Mouse (Mus musculus): Measurements from ENCODE around the gene Rims4. TPM values are rescaled to one million over a fixed set of nuclear protein-coding genes. Genes with fewer than 3 reads are reported as not detected.

Rims4 gene
- total RNA-seq, 2 experiments from 2014 or later = not detected

DNA sequence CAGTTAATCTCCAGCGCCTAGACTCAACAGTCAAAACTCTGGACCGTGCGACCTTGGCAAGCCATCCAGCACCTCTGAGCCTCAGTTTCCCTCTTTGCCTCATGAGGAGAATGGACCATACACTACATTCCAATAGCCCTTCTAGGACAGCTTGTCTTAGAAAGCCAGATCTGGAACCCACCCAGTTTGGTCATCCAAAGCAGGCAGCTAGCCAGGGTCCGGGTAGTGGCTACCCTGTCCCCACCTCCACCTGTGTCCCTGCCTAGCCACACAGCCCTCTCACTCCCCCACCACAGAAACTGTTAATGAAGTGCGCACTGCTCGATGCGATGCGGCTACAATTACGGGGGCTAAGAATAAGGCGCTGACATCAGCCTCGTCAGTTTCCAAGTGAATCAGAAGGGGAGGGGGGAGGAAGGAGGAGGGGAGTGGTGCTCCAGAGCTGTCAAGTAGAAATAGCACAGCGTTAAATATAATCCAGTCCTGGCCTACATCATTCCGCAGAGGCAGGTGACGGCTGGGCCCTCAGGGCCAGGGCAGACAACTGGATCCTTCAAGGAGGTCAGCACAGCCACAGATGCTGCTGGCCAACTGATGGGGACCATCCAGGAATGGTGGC, 6.5 kb downstream of the Rims4 start:
- no peak for ATAC-seq (replicated peaks; ENCODE audit: poor library complexity, severe bottlenecking)

DNA sequence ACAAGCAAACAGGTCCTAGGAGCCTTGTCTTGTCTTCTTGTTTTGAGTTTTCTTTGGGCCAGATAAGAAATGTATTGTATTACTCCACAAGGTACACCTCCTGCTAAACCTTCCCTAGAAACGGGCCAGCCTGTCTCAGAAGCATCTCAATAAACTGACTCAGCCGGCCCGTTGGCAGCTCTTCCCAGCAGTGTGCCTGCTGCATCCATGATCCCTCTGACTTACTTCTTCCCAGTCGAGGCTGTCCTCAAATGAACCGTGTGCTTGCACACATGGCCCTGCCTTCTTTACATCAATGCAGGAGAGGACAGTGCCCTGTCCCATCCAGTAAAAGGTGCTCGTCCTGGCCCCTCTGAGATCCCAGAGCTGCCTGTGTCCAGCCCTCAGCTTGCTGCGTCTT, 8.9 kb downstream of the Rims4 start:
- no peak for ATAC-seq (replicated peaks; ENCODE audit: poor library complexity, severe bottlenecking)

DNA sequence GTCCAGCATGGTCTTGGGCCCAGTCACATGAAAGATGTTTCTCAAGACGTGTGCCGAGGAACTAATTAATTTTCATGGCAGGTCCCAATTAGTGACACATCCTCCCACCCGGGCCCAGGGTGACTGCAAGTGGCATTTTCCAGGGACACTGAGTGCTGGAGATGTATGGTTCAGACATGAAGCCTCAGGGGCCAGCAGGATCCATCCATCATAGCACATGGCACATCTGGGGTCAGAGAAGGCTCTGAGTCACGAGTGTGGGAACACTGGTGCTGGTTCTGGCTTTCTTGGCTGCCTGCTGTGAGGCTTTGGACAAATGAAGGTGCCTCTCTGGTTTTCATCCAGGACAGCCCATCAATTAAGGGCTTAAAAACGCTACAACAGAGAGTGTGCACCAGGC, 11.4 kb downstream of the Rims4 start:
- ATAC-seq (replicated peaks; ENCODE audit: poor library complexity, severe bottlenecking) = no peak

DNA sequence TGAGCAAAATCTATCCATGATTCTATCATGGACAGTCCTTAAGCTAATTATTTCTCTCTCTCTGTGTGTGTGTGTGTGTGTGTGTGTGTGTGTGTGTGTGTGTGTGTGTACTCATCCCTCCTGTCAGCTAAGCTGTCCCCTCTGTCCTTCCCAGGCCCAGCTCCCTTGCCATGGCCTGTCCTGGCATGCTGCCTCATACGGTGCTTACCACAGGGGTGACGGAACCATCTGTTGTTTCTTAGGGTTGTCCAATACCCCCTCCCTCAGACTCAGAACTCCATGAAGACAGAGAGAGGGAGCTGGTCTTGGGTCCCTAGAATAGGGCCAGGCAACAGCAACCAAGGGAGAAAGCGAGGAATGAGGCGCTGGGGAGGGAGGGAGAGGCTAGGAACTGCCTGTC, 14.2 kb downstream of the Rims4 start:
- no peak for ATAC-seq (replicated peaks; ENCODE audit: poor library complexity, severe bottlenecking)

DNA sequence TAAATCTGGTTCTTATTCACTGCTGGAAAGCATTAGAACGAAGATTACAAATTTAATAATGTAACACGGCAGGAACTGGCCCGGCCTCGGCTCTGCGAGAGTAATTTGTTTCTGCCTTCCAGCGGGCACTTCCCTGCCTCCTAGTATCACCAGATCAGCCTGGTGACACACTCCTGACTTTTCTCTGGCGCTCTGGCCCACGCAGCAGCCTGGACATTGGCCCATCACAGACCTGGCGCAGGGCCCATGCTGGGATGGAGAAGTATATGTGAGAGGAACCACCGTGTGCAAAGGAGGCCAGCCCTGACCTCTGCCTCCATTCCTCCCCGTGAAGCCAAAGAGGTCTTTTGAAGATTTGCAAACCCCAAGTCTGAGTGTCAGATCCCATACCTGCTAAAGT, 15.0 kb downstream of the Rims4 start:
- no peak for ATAC-seq (replicated peaks; ENCODE audit: poor library complexity, severe bottlenecking)

DNA sequence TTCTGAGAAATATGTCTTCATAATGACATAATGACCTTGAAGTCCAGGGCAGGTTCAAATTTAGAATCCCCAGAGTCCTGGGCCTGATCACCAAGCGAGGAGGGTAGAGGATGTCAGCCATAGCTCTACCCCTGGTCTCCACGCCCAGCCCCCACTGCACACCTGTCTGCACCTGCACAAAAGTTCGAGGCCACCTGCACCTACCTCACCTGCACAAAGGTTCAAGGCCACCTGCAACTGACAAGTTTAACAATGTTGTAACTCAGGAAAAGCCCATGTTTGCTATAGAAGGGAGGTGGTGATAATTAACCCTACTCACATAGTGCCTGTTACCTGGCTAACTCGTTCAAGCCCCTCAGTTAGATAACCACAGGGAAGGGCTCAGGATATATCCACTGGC, 16.0 kb downstream of the Rims4 start:
- no peak for ATAC-seq (replicated peaks; ENCODE audit: poor library complexity, severe bottlenecking)

DNA sequence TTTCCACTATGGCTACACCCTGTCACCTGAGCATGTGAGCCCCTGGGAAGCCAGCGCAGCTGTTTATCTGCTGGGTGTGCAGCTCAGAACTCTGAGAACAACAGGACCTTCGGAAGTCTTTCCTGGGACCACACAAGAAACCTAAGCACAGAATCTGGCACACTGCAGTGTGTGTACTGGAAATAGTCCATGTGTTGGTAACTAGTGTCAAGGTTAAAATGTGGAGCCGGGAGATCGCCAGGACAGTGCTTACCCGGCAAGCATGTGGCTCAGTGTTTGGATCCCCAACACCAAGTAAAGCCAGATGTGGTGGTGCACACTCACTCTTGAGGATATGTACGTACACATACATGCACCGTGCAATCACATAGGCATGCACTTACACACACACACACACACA, 17.4 kb downstream of the Rims4 start:
- no peak for ATAC-seq (replicated peaks; ENCODE audit: poor library complexity, severe bottlenecking)

DNA sequence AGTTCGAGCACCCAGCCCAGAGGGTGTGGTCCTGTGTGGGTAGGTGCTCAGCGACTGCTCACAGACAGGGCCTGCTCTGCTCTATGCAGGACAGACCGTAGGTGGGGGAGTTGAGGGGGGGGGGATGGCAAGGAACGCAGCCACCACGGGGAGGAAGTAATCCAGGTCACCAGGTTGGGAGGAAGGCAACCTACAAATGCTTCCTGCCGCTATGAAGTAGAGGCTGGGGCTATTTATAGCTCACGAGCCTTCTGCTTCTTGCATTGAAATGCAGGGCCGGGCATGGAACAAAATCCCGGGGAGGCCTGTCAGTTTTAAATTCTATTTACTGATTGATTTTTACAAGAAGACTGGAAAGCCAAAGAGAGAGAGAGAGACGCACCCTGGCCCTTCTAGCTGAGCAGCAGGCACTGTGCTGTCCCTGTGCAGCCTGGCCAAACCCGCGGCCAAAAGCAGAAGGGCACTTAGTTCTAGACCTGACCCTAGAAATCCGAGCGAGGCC, 18.5 kb downstream of the Rims4 start:
- no peak for ATAC-seq (replicated peaks; ENCODE audit: poor library complexity, severe bottlenecking)

DNA sequence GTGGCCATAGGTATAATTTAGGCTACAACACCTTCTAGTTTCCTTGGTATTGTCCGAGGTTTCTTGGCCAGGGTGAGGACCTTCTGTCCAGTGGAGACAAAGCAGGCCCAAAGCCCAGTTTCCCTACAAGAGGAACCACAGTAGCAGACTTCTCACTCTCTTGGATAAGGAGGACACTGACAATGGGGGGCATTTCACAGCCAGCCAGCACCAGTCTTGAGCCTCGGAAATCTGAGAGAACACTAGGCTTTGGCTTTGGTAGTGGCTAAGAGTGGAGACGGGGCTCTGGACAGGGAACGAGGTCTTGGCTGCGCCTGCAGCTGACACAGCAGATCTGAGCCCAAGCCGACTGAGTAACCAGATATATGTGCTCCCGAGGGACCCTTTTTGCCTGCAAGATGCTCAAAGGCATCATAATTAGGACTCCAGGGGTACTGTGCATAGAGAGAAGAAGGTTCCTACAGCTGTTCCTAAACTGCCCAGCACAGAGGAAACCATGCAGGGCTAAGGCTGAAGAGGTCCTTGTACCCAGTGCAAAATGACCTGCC, 20.4 kb downstream of the Rims4 start:
- ATAC-seq (replicated peaks; ENCODE audit: poor library complexity, severe bottlenecking) = no peak

DNA sequence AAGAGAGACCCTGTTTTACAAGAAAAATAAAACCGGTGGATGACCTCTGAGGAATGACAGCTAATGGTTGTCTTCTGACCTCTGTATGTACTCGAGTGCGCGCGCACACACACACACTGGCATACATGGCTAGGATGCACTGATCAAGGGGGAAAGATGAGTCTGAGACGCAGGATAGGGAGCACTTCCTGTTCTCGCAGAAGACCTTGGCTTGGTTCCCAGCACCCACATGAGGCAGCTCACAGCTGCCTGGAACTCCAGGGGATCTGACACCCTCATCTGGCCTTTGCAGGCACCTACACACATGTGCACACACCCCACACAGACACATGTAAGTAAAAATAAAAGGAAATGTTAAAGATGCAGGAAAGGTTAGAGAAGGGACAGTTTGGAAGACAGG, 21.5 kb downstream of the Rims4 start:
- no peak for ATAC-seq (replicated peaks; ENCODE audit: poor library complexity, severe bottlenecking)

DNA sequence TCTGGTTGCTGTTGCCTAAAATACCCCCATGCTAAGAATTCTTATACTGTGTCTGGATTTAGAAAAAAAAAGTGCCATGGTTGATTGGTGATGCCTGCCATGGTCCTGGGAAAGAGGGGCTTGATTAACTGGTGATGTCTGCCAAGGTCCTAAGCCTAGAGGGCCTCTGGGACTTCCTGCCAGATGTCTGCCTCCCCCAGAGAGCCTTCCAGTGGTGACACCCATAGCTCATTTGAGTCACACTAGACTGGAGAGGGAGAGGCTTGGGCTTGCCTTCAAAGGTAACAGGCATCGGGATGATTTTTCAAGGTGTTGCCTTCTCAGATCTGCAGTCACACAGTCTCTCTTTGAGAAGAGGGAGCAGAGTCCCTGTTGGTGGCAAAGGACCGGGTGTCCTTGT, 23.3 kb downstream of the Rims4 start:
- no peak for ATAC-seq (replicated peaks; ENCODE audit: poor library complexity, severe bottlenecking)

DNA sequence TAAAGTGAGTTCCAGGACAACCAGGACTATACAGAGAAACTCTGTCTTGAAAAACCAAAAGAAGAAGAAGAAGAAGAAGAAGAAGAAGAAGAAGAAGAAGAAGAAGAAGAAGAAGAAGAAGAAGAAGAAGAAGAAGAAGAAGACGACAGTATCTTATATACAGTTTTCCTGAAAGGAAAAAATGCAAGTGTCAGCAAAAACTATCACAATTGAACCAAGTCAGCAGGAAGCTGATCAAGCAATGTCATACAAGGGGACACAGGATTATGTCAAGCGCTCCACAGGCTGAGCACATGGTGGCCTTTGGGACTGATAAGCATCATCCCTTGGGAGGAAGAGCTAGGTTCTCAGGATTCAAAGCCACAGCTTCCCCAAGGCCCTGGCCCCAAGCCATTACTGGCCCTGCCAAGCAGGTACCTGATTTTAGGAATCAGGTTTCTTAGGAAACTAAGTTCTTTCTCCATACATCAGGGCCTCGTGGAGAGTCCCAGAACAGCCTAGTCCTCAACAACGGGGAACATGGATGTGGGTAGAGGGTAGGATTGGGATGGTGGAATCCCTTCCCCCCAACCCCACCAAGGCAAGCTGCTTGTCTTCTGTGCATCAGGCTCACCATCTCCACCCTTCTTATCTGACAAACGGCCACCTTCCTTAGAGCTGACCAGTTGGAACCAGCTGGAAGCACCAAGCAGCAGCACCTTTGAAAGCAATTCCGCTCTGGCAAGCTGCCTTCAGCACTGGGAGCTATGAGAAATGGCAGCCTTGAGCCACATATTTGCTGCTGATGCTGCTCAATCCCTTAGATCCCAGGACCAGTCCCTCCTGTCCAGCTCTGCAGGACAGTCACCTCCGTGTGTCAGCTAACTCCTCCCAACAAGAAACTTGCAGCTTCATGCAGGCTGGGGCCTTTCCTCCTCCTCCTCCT, 24.8 kb downstream of the Rims4 start:
- ATAC-seq (replicated peaks; ENCODE audit: poor library complexity, severe bottlenecking) = no peak

DNA sequence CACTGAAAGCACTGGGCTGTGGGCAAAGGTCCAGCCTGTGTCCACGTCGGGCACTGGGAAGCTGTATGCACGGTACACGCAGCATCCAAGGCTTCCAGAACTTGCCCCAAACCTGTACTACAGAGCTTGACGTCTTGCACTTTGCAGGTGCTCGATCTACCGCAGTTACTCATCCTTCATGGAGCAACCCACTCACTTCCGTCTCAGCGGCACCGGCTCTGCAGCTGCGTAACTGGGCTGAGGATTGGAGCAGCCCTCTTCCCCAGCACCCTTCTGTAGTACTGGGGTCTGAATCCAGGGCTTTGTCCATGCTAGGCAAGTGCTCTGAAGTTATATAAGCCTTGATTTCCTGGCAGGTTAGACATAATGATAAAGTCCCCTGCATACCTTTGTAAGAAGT, 27.2 kb downstream of the Rims4 start:
- ATAC-seq (replicated peaks; ENCODE audit: poor library complexity, severe bottlenecking) = no peak

DNA sequence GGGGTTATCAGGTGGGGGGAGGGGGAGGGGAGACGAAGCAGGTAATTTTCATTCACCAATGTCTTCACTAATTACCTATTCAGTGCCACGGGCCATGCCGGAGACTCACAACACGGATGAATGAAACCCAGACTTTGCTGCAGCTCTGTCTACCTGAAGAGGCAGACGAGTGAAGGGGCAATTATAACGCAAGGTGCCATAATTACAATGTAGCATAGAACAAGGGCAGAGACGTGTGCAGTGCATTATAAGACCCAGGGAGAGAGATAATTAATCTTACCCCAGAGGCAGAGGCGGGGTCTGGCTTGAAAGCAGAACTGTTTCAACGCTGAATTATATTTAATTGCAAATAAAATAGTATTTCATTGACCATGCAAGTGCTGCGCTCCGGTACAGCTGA, 27.9 kb downstream of the Rims4 start:
- no peak for ATAC-seq (replicated peaks; ENCODE audit: poor library complexity, severe bottlenecking)

DNA sequence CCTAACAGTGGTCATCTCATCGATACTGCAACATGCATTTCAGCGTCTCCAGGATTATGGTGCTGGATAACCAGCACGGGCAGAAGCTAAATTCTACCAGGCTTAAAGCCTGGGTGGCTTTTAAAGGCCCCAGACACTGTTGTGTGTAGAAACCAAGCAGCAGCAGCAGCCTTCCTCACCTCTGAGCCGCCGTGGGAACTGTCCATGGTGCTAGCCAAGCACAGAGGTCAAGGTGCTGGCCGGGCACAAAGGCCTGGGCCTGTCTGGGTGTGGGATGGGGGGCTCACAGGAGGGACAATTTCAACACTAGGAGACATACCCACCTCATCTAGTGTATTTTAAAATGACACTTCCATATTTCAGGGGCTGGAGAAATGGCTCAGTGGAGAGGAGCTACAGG, 29.1 kb downstream of the Rims4 start:
- no peak for ATAC-seq (replicated peaks; ENCODE audit: poor library complexity, severe bottlenecking)

DNA sequence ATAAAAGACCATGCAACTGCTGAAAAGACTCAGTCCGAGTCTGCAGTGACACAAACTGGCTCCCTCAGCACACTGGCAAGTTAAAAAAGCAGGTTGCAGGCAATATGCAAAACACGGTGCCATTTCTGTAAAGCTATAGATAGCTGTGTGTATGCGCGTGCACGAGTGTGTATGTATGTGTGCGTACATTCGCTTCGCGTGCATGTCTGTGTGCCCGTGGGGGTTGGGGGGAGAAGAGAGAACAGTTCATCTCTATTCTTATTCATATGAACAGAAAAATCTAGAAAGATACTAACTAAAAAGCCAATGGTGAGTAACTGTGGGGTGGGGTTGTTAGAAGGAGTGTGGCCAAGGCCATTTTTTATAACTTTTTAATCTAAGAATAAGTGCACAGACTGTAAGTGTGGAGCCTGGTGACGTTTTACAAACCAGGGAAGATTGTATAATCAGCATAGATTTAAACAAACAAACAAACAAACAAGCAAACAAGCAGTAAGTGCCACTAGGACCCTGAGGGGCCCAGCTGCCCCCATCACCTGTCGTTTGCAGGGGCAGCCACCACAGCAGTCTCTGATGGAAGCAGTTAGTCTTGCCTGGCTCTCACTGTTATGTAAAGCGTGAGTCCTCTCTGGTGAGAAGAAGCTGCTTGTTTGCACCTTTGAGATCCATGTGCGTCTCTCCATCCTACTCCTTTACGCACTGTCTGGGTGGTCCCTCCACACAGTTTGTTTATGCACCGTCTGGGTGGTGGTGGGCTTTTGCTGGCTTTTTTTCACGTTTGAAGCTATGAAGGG, 35.4 kb downstream of the Rims4 start:
- ATAC-seq (replicated peaks; ENCODE audit: poor library complexity, severe bottlenecking) = no peak

DNA sequence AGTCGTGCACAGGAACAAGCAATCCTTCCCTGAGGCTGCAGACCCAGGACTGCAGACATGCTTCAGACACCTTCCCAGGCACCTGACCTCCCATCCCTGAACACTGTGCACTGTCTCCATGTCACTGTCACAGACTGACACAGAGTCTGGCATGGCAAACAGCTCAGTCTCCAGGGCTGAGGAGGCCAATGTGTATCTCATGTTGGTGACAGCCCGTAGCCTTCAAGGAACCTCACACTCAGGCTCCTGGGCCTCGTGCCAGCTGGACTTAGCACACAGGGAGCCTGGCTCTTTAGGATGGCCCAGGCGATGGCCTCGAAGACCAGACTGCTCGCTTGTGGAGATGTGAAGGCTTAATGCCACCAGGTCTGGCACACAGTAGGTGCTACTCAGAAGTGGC, 37.6 kb downstream of the Rims4 start:
- no peak for ATAC-seq (replicated peaks; ENCODE audit: poor library complexity, severe bottlenecking)

DNA sequence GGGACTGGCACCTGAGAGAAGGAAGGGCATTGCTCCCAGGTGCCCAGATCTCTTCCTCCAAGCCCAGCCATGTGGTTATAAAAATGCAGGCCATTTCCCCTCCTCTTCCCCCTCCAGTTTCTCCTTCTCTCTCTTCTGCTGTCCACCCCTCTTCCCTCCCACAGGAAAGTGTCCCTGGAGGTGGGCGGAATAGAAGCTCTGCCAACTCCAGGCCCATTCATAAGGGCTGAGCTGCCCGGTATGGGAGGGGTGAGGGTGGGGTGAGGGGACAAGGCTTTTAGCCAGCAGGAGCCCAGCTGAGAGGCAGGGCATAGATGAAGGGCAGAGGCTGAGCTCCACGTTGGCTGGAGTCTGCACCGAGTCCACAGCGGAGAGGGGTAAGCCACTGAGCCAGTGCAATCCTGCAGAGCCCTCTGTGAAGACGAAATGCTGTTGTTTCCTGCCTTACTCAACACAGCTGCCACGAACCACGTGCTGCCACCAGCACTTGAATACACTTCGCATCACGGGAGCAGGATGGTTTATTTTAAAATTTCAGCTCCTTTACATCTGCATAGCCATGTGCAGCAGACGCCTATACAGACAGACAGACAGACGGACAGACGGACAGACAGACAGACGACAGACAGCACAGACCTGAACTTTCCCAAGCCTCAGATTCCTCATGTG, 41.5 kb downstream of the Rims4 start:
- no peak for ATAC-seq (replicated peaks; ENCODE audit: poor library complexity, severe bottlenecking)

DNA sequence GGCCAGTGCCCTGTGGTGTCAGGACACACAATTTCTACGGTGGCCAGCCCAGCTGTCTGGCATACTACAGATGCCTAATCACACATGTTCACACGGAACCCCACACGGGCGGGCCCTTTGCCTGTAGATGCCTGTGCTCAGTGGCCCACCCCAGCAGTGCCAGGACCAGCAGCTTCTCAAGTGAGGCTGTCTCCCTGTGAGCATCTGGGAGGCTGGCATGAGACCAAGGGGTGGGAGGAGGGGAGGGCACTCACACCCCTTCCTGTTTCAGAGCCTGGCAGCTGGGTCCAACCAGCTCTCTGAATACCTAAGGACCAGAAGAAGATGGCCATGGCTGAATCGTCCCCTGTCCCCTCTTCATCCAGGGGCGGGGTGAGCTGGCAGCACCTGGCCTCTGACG, 43.0 kb downstream of the Rims4 start:
- ATAC-seq (replicated peaks; ENCODE audit: poor library complexity, severe bottlenecking) = no peak

DNA sequence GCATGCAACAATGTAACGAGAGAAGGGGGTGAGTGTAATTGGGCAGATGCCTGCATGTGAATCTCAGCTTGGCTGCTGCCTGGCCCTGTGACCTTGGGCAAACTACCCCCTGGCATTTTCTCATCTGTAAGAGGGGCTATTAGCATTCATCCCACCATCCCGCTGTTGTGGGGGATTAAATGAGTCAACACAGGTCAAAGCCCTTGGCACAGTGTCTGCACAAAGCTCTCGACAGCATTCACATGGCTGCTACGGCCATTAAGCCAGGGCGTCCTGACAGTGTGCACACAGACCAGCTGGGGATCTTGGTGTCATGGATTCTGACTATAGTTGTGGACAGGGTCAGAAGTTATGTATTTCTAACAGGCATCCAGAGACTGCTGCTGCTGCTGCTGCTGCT, 43.6 kb downstream of the Rims4 start:
- ATAC-seq (replicated peaks; ENCODE audit: poor library complexity, severe bottlenecking) = no peak

Measured in granulocyte monocyte progenitor cell, adult 5-6 weeks (primary cell).